Mouse (Mus musculus) thymus, adult 2 months (tissue): ENCODE data around the gene Slc38a10. TPM values are rescaled to one million over a fixed set of nuclear protein-coding genes. Genes with fewer than 3 reads are reported as not detected.
A peak's percentile ranks its signal among the peaks of the same experiment; 100 is the strongest.

Experiments
- DNase-seq: peaks from one replicate; pipeline ENCODE4 v3.0.0; 2021
- H3K27ac ChIP-seq: fragments of 200-500 bp; 2 replicates; pipeline ENCODE4 v1.5.1; 2012; ENCODE audit warnings: low read length, control low read depth; ENCODE audit not compliant: control insufficient read depth, insufficient read depth
- H3K27me3 ChIP-seq: fragments of 200-500 bp; 2 replicates; pipeline ENCODE4 v1.6.1; 2012; ENCODE audit warnings: mild to moderate bottlenecking, low read length, moderate library complexity, mixed read lengths; ENCODE audit not compliant: control insufficient read depth, insufficient read depth
- H3K36me3 ChIP-seq: fragments of 200-500 bp; 2 replicates; pipeline ENCODE4 v1.6.1; 2012; ENCODE audit warnings: mild to moderate bottlenecking, low read length, moderate library complexity; ENCODE audit not compliant: control insufficient read depth, insufficient read depth
- H3K4me1 ChIP-seq: fragments of 200-500 bp; replicated peaks from 2 replicates; pipeline ENCODE4 v1.6.1; 2012; ENCODE audit warnings: low read length; ENCODE audit not compliant: control insufficient read depth, insufficient read depth
- H3K4me3 ChIP-seq: fragments of 200-500 bp; 2 replicates; pipeline ENCODE4 v1.5.1; 2012; ENCODE audit warnings: mild to moderate bottlenecking, low read length, control low read depth, moderate library complexity; ENCODE audit not compliant: control insufficient read depth, insufficient read depth
- CTCF ChIP-seq: fragments of 200-500 bp; IDR thresholded peaks from 2 replicates; pipeline ENCODE4 v1.5.1; 2012; ENCODE audit warnings: mild to moderate bottlenecking, control low read depth, low read length, moderate library complexity, borderline replicate concordance; ENCODE audit not compliant: control insufficient read depth, poor library complexity, insufficient read depth; ENCODE audit errors: extremely low read depth
- POLR2A ChIP-seq: fragments of 200-500 bp; IDR thresholded peaks from 2 replicates; pipeline ENCODE4 v1.6.1; 2012; ENCODE audit warnings: mild to moderate bottlenecking, low read length, control low read depth, moderate library complexity; ENCODE audit not compliant: control insufficient read depth, poor library complexity, insufficient read depth; ENCODE audit errors: extremely low read depth
- WGBS: fragments of 180-500 bp; shearing (Covaris S2); methylation state at CpG from one replicate; pipeline ENCODE4 v1.1.7; 2018; 5-methylcytosine and 5-hydroxymethylcytosine counted together
- polyA plus RNA-seq: library from polyadenylated mRNA; depleted of rRNA; stranded (reverse); fragments of >200 nt; gene quantifications from 2 replicates; pipeline ENCODE4 v1.2.3, GENCODE M21; 2012

The Slc38a10 gene
- polyA plus RNA-seq, 1 experiment: 167 TPM

- H3K4me1 ChIP-seq: no peaks in the 10 kb centered on the region
- H3K36me3 ChIP-seq: peaks cover 24% of the 10 kb centered on the region
- WGBS: 96% methylated on average over 10 of the region's 10 CpGs
- no peak for DNase-seq
- no peak overlapping the region for H3K27ac ChIP-seq
- TF ChIP-seq CTCF (no peak), POLR2A (no peak)
- H3K4me3 ChIP-seq: no peak overlapping the region
- H3K27me3 ChIP-seq: no peaks in the 10 kb centered on the region
Observed at GRCm38 (mm10) chr11:120119936-120120541, 31.1 kb downstream of the Slc38a10 start.

DNA sequence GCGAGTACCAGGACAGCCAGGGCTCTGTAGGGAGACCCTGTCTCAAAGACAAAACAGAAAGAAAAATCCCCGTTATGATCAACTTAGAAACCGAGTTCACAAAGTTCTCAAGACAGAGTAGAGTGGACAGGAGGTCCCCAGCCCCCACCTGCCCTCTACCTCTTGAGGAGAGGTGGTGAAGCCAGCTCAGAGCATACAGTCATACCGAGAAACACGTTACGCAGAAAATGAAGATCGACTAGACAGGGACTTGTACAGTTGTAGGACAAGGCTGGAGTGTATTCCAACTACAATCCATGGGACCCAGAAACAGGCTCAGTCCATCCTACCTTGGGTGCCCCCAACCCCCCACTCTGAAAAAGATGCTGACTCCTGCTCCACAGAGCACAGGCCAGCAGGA lies 32.0 kb downstream of the Slc38a10 start:
- Histone ChIP-seq H3K27ac (no peak overlapping the region), H3K36me3 (peaks cover 24% of the 10 kb centered on the region), H3K27me3 (no peaks in the 10 kb centered on the region), H3K4me1 (no peaks in the 10 kb centered on the region), H3K4me3 (no peak overlapping the region)
- 96% methylated on average over 7 of the region's 7 CpGs for WGBS
- TF ChIP-seq POLR2A (no peak), CTCF (no peak)
- DNase-seq: no peak

GRCm38 (mm10) chr11:120117626-120118025 lies 33.5 kb downstream of the Slc38a10 start:
- H3K36me3 ChIP-seq: peaks cover 17% of the 10 kb centered on the region

GRCm38 (mm10) chr11:120114488-120115215 lies 36.5 kb downstream of the Slc38a10 start:
- no peak for TF ChIP-seq CTCF
- TF ChIP-seq POLR2A: no peak
- no peaks in the 10 kb centered on the region for H3K4me1 ChIP-seq
- no peaks in the 10 kb centered on the region for H3K27me3 ChIP-seq
- DNase-seq: no peak
- H3K27ac ChIP-seq: no peak overlapping the region
- 98% methylated on average over 21 of the region's 21 CpGs for WGBS
- no peak overlapping the region for H3K4me3 ChIP-seq
- peaks cover 17% of the 10 kb centered on the region for H3K36me3 ChIP-seq

More at GRCm38 (mm10) chr11:120117626-120118025, 33.5 kb downstream of the Slc38a10 start:
- H3K27me3 ChIP-seq: no peaks in the 10 kb centered on the region
- H3K4me3 ChIP-seq: no peak overlapping the region
- H3K27ac ChIP-seq: no peak overlapping the region
- no peak for DNase-seq
- TF ChIP-seq POLR2A (no peak), CTCF (no peak)
- 96% methylated on average over 2 of the region's 2 CpGs for WGBS
- H3K4me1 ChIP-seq: no peaks in the 10 kb centered on the region

DNA sequence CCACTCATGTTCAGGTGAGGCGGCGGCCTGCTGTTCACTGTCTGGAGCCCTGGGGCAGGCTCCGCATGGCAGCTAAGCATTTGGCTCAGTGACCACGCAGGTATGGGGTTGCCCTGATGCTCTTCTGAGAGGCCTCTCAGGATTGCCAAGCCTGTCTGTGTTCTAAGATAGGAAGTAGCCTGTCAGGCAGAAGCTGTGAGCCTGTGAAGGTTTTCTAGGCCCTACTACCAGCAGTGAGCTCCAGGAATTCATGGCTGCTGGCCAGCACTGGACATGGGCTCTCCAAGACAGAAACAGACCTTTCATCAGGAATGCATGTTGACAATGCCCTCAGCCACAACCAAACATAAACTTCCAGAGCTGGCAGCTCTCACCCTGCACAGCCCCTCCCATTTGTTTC lies 39.0 kb downstream of the Slc38a10 start:
- H3K27ac ChIP-seq: no peak overlapping the region
- WGBS: 92% methylated on average over 4 of the region's 4 CpGs

GRCm38 (mm10) chr11:120111033-120111432 lies 40.1 kb downstream of the Slc38a10 start:
- DNase-seq: peak; percentile 55
- no peak overlapping the region for H3K4me3 ChIP-seq
- 38% methylated on average over 2 of the region's 2 CpGs for WGBS
- peaks cover 16% of the 10 kb centered on the region for H3K36me3 ChIP-seq
- no peak overlapping the region for H3K27ac ChIP-seq
- TF ChIP-seq POLR2A (no peak), CTCF (peak; percentile 81)
- H3K4me1 ChIP-seq: no peaks in the 10 kb centered on the region
- no peaks in the 10 kb centered on the region for H3K27me3 ChIP-seq

More for the DNA sequence above, 39.0 kb downstream of the Slc38a10 start:
- DNase-seq: no peak
- H3K27me3 ChIP-seq: no peaks in the 10 kb centered on the region
- TF ChIP-seq CTCF (no peak), POLR2A (no peak)
- peaks cover 20% of the 10 kb centered on the region for H3K36me3 ChIP-seq
- no peak overlapping the region for H3K4me3 ChIP-seq
- no peaks in the 10 kb centered on the region for H3K4me1 ChIP-seq

GRCm38 (mm10) chr11:120110554-120110953 lies 40.6 kb downstream of the Slc38a10 start:
- H3K4me1 ChIP-seq: no peaks in the 10 kb centered on the region
- H3K4me3 ChIP-seq: no peak overlapping the region
- peaks cover 18% of the 10 kb centered on the region for H3K36me3 ChIP-seq
- WGBS: 94% methylated on average over 7 of the region's 7 CpGs
- H3K27me3 ChIP-seq: no peaks in the 10 kb centered on the region
- no peak for DNase-seq
- no peak overlapping the region for H3K27ac ChIP-seq
- TF ChIP-seq POLR2A (no peak), CTCF (no peak)
